Mouse (Mus musculus): ENCODE measurements around the gene Wdfy3.

- no peak for TF ChIP-seq ZC3H11A (IDR thresholded peaks at IDR 0.05; ENCODE audit: borderline replicate concordance, low read depth, low read length)
- TF ChIP-seq MAFK (IDR thresholded peaks at IDR 0.05; ENCODE audit: insufficient read depth, low read depth, low read length) = no peak
These were observed 217.5 kb downstream of the Wdfy3 start for GRCm38 (mm10) chr5:101852116-101852680.
